Mouse (Mus musculus) MN1 (cell line): Measurements from ENCODE around the gene Nos1ap.

Experiments
- DNase-seq: peaks from one replicate; pipeline ENCODE4 v3.0.0-alpha.2; 2016; ENCODE audit warnings: low spot score

Gene Nos1ap

GRCm38 (mm10) chr1:170459896-170460602, 129.6 kb downstream of the Nos1ap start:
- no peak for DNase-seq

GRCm38 (mm10) chr1:170457673-170458072, 132.0 kb downstream of the Nos1ap start:
- no peak for DNase-seq

DNA sequence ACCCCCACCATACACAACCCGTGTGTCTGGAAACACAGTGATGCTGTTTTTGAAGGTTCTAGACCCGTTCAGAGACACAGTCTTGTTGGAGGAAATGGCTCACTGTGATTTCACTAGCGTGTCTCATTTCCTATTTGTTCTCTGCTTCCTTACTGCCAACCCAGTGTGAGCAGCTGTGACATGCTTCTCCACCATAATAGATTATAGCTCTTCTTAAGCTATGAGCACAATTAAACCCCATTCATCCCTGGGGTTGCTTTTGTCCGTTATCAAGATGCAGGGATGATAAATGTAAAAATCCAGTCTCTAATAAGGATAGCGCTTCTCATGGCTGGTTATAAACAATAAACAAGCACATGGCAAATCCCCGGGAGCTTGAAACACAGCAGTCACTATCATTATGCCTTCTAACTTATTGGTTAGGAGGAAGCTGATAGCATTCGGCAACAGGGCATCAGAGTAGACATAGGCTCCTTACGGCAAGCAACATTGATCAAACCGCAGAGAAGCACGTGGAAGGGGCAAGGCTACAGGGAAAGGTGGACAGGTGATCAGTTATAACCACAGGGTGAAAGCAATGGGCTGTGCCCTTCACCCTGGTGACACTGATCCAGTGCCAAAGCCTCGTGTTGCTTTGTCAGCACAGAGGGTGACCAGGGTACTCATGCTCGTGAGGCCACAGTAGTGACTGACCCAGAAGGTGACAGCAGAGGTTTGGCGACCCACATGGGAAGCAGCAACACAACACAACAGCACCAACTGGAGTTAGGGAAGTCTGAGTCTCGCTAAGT, 133.6 kb downstream of the Nos1ap start:
- DNase-seq: no peak

GRCm38 (mm10) chr1:170455387-170455786, 134.3 kb downstream of the Nos1ap start:
- no peak for DNase-seq

DNA sequence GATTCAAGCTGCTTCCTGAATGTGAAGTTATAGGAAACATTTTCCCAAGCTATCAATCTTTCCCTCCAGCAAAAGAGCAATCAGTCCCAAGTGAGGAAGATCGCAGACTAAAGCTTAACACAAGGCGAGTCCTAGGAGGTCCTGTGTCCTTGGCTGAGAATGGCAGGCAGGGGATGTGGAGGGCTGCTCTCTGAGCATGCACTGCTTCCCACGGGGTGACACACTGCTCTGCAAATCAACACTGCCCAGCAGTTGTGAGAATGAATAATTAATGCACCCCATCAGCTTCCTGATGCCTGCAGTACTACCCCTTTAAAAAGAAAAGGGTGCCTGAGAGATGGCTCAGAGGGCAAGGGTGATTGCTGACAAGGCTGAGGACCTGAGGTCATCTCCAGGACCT, 136.2 kb downstream of the Nos1ap start:
- DNase-seq: no peak

DNA sequence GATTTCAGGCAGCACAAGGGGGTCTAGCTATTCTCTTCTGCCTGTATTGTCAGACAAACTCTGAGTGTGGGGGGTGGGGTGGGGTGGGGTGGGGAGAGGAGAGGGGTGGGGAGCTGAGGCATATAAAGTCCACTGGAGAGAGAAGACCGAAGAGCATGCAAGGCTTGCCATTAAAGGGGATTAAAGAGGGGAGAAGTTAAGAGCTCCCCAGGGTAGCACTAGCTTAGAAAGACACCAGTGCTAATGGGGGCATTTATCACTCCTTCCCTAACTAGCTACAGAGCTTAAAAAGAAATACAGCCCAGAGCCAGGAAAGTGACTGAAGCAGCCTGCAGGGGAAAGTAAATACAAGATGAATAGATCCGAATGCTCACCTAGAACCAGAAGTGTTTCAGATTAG, 141.4 kb downstream of the Nos1ap start:
- DNase-seq: no peak

GRCm38 (mm10) chr1:170445458-170445857, 144.2 kb downstream of the Nos1ap start:
- DNase-seq: no peak

GRCm38 (mm10) chr1:170440367-170440766, 149.3 kb downstream of the Nos1ap start:
- no peak for DNase-seq

DNA sequence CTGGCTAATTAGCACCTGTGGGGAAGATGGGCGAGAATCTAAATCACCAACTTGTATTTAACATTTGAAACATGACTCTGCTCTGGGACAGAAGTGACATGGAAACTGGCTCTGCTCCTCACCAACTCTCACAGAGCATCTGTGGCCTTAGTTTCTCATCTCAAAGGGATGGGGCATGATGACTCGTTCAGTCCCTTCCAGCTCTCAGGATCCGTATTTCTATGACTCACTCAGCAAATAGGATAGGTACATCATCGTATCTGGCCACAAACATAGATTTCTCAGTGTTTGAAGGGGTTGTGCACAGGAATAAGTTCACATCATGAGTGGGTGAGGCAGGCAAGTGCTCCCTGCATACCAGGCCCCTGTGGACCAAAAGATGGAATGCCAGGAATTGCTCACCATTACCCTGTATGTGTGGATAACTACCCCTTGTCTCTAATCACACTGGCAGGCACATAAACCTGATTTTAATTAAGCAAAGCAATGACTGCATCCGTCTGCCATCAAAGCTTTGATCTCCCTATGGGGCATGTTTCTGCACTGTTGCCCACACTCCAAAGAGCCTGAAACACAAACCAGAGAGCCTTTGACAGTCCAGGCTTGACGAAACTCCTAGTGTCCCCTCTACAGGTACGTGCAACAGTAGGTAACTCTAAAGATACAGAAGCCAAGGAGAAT, 151.1 kb downstream of the Nos1ap start:
- DNase-seq: no peak

GRCm38 (mm10) chr1:170434146-170434545, 155.5 kb downstream of the Nos1ap start:
- DNase-seq: no peak

DNA sequence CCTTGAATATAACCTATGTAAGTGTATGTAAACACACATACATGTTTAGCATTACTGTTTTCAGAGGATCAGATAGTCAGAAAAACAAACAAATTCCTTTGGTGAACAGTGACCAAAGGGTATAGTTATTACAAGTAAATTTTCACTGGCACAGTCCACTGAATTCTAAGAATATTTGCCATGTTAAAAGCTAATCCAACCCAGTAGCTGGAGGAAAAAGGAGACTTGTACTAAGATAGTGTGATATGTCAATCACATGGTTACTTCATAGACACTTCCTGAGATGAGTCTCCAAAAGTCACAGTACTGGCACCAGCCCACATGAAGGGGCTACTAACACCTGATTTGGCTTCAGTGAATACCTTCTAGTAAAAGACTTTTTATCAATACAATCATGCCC, 156.0 kb downstream of the Nos1ap start:
- no peak for DNase-seq

- no peak for DNase-seq
These were observed 157.4 kb downstream of the Nos1ap start for GRCm38 (mm10) chr1:170432288-170432687.

- DNase-seq: no peak
These were observed 158.3 kb downstream of the Nos1ap start for GRCm38 (mm10) chr1:170431312-170431711.

GRCm38 (mm10) chr1:170430660-170431059, 159.0 kb downstream of the Nos1ap start:
- DNase-seq: no peak

DNA sequence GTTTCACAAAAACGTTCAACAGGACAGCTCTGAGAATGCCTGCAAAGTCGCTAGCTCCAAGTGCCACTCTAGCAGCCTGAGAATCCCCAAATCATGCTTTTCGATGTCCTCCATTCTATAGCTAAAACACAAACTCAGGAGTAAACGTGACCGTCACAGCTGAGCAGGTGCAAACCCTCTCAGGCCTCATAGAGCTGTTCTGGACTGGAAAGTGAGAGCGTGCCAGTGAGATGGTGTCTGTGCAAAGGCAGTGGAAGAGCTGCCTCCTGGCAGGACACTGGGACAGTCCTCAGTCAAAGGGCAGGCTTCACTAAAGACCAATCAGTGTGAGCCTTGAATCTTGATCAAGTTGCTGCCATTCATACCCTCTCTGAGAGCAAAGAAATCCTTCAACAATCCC, 160.0 kb downstream of the Nos1ap start:
- DNase-seq: no peak

DNA sequence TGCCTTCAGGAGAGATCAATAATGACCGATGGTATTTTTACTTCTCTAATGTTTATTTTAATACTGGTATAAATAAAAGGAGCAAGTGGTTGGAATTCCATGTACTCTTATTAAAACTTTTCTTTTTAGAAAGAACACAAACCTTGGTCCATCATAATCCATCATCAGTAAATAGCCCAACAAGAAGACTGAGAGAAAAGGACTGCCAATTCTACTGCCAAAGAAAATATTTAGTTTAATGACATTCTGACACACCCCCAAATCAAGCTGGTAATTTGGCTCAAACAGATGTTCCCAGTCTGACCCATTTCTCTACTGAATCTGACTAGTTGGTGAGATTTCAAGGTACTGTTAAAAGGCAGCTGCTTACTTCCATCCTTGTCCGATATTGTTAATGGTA, 161.5 kb downstream of the Nos1ap start:
- no peak for DNase-seq

- DNase-seq: no peak
These were observed 165.3 kb downstream of the Nos1ap start for GRCm38 (mm10) chr1:170424258-170424889.

DNA sequence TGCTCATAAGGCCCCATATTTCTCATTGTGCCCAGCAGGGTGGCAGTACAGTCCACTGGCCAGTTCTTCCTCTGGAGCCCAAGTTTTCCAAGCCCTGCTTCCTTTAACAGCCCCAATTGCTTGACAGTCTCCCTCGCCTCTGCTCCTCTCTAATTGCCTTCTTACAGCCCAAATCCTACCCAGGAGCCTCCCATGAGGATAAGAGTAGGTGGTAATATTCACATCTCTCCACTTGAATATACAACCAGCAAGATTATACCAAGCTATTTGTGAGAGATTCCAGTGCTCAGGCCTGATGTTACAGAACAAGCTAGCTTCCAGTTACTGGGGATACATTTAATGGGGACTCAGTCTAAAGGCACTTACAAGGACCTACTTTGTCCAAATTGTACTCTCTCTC, 166.6 kb downstream of the Nos1ap start:
- DNase-seq: no peak

- no peak for DNase-seq
These were observed 167.5 kb downstream of the Nos1ap start for GRCm38 (mm10) chr1:170422188-170422587.

DNA sequence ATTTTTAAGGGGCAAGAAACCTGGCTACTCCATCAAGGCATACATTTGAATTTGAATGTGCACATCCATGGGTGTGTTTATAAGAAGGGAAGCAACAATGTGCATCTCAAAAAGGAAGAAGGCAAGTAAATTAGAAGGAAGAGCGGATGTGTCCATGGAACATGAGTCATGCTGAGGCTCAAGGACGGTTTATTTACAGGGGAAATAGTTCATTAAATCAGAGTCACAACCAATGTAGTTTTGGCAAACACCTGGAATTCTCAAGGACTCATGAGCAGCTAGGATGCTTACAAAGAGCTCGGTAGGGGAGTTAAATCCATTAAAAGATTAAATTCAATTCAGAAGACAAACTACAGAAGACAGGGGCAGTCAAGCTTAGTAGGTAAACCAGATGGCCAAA, 169.7 kb downstream of the Nos1ap start:
- no peak for DNase-seq

GRCm38 (mm10) chr1:170418131-170418530, 171.5 kb downstream of the Nos1ap start:
- DNase-seq: no peak

DNA sequence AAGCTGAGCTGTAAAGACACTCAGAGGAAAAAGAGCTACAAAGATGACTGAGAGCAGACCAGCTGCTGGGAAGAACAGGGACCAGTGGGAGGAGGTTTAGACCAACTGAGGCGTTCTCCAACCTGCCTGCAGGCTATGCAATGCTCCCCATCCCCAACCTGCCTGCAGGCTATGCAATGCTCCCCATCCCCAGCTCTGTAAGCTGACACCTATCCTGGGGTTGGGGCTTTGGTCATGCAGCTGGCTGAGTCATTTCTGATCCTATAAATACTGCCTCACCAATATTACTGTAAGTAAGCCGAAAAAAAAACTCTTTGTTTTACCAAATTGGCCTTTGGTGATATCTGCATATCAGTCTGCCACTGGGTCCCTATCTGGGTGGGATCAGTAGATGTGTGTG, 172.7 kb downstream of the Nos1ap start:
- DNase-seq: no peak

- DNase-seq: no peak
These were observed 173.5 kb downstream of the Nos1ap start for GRCm38 (mm10) chr1:170416206-170416605.
